Mouse (Mus musculus) MEL (cell line): Measurements from ENCODE around the gene Tmem132b. TPM values are rescaled to one million over a fixed set of nuclear protein-coding genes. Genes with fewer than 3 reads are reported as not detected.
A peak's percentile ranks its signal among the peaks of the same experiment; 100 is the strongest.

Experiments used
- DNase-seq: peaks from one replicate; pipeline ENCODE4 v3.0.0; 2011; ENCODE audit warnings: low read depth, low spot score
- H3K27ac ChIP-seq: 2 replicates; pipeline ENCODE4 v1.5.1; 2012; ENCODE audit warnings: low read depth, mild to moderate bottlenecking, control low read depth, low read length, moderate library complexity; ENCODE audit not compliant: control insufficient read depth
- H3K27me3 ChIP-seq, 2 experiments: fragments of 150-350 bp in 1 of 2; sonication (generic) in 1 of 2; 2 replicates each; pipeline ENCODE4 v1.6.1; 2012; ENCODE audit warnings: low read length in 2 of 2, mild to moderate bottlenecking in 2 of 2, improper control_type of control experiment in 1 of 2, moderate library complexity in 1 of 2; ENCODE audit not compliant: insufficient read depth in 2 of 2, control insufficient read depth in 1 of 2
- H3K36me3 ChIP-seq, 2 experiments: 2 replicates each; pipeline ENCODE4 v1.6.1; 2012 to 2014; ENCODE audit warnings: low read length in 2 of 2, improper control_type of control experiment in 1 of 2, inconsistent platforms in 1 of 2, mild to moderate bottlenecking in 1 of 2; ENCODE audit not compliant: insufficient read depth in 2 of 2, control insufficient read depth in 1 of 2
- H3K4me1 ChIP-seq, 2 experiments: fragments of 150-350 bp in 1 of 2; sonication (generic) in 1 of 2; 2 replicates each; pipeline ENCODE4 v1.6.1; 2012; ENCODE audit warnings: low read length in 2 of 2, improper control_type of control experiment in 1 of 2, mild to moderate bottlenecking in 1 of 2; ENCODE audit not compliant: insufficient read depth in 2 of 2, control insufficient read depth in 1 of 2
- H3K4me3 ChIP-seq, 2 experiments: fragments of 150-350 bp in 1 of 2; sonication (generic) in 1 of 2; 2 replicates each; pipeline ENCODE4 v1.5.1; 2012; ENCODE audit warnings: low read depth in 2 of 2, low read length in 2 of 2, mild to moderate bottlenecking in 2 of 2, moderate library complexity in 2 of 2, control low read depth in 1 of 2, improper control_type of control experiment in 1 of 2; ENCODE audit not compliant: control insufficient read depth in 1 of 2, insufficient read depth in 1 of 2
- H3K79me2 ChIP-seq: 2 replicates; pipeline ENCODE4 v1.6.1; 2012; ENCODE audit warnings: mild to moderate bottlenecking, low read length, moderate library complexity; ENCODE audit not compliant: control insufficient read depth, poor library complexity, insufficient read depth
- H3K9ac ChIP-seq: 2 replicates; pipeline ENCODE4 v1.6.1; 2012; ENCODE audit warnings: low read depth, mild to moderate bottlenecking, control low read depth, low read length, moderate library complexity; ENCODE audit not compliant: control insufficient read depth, poor library complexity, severe bottlenecking
- H3K9me3 ChIP-seq: fragments of 150-350 bp; sonication (generic); replicated peaks from 2 replicates; pipeline ENCODE4 v1.6.1; 2012; ENCODE audit warnings: mild to moderate bottlenecking, low read length, improper control_type of control experiment, moderate library complexity; ENCODE audit not compliant: insufficient read depth
- CHD1 ChIP-seq: IDR thresholded peaks from 2 replicates; pipeline ENCODE4 v1.6.1; 2012; ENCODE audit warnings: low read depth, mild to moderate bottlenecking, inconsistent platforms, low read length, improper control_type of control experiment
- CHD2 ChIP-seq: IDR thresholded peaks from 2 replicates; pipeline ENCODE4 v1.6.1; 2011; ENCODE audit warnings: low read length, improper control_type of control experiment
- CTCF ChIP-seq, 3 experiments: IDR thresholded peaks in 2 of 3; conservative IDR thresholded peaks in 1 of 3; 2 replicates each; pipeline ENCODE4 v1.5.1; 2011 to 2012; ENCODE audit warnings: low read length in 3 of 3, low read depth in 2 of 3, mild to moderate bottlenecking in 2 of 3, improper control_type of control experiment in 1 of 3, inconsistent platforms in 1 of 3, mixed read lengths in 1 of 3, moderate library complexity in 1 of 3; ENCODE audit not compliant: control insufficient read depth in 1 of 3, insufficient read depth in 1 of 3, poor library complexity in 1 of 3, severe bottlenecking in 1 of 3
- ELF1 ChIP-seq: IDR thresholded peaks from 2 replicates; pipeline ENCODE4 v1.6.1; 2014; ENCODE audit warnings: low read depth, mild to moderate bottlenecking, inconsistent platforms, low read length, improper control_type of control experiment, moderate library complexity
- EP300 ChIP-seq, 2 experiments: IDR thresholded peaks; 2 replicates each; pipeline ENCODE4 v1.6.1; 2011; ENCODE audit warnings: improper control_type of control experiment in 2 of 2, low read length in 2 of 2, low read depth in 1 of 2, mild to moderate bottlenecking in 1 of 2
- GABPA ChIP-seq: IDR thresholded peaks from 2 replicates; pipeline ENCODE4 v1.6.1; 2012; ENCODE audit warnings: low read depth, mild to moderate bottlenecking, inconsistent platforms, low read length, improper control_type of control experiment, moderate library complexity
- HCFC1 ChIP-seq: IDR thresholded peaks from 2 replicates; pipeline ENCODE4 v1.6.1; 2012; ENCODE audit warnings: low read depth, mild to moderate bottlenecking, inconsistent platforms, low read length, improper control_type of control experiment, moderate library complexity
- JUND ChIP-seq: IDR thresholded peaks from 2 replicates; pipeline ENCODE4 v1.6.1; 2011; ENCODE audit warnings: low read depth, mild to moderate bottlenecking, improper control_type of control experiment, low read length
- MAFK ChIP-seq: IDR thresholded peaks from 2 replicates; pipeline ENCODE4 v1.6.1; 2011; ENCODE audit warnings: low read depth, mild to moderate bottlenecking, low read length, improper control_type of control experiment, borderline replicate concordance
- MAX ChIP-seq: IDR thresholded peaks from 2 replicates; pipeline ENCODE4 v1.6.1; 2011; ENCODE audit warnings: low read length, improper control_type of control experiment
- MAZ ChIP-seq: IDR thresholded peaks from 2 replicates; pipeline ENCODE4 v1.6.1; 2012; ENCODE audit warnings: low read depth, mild to moderate bottlenecking, inconsistent platforms, low read length, improper control_type of control experiment
- MXI1 ChIP-seq: IDR thresholded peaks from 2 replicates; pipeline ENCODE4 v1.6.1; 2011; ENCODE audit warnings: mild to moderate bottlenecking, low read depth, low read length, improper control_type of control experiment
- MYC ChIP-seq: IDR thresholded peaks from 2 replicates; pipeline ENCODE4 v1.6.1; 2011; ENCODE audit warnings: low read depth, mild to moderate bottlenecking, low read length, improper control_type of control experiment, moderate library complexity
- NRF1 ChIP-seq: IDR thresholded peaks from 2 replicates; pipeline ENCODE4 v1.6.1; 2014; ENCODE audit warnings: low read depth, mild to moderate bottlenecking, inconsistent platforms, low read length, improper control_type of control experiment, moderate library complexity; ENCODE audit not compliant: poor library complexity, insufficient read depth, severe bottlenecking
- RAD21 ChIP-seq: IDR thresholded peaks from 2 replicates; pipeline ENCODE4 v1.6.1; 2011; ENCODE audit warnings: mild to moderate bottlenecking, low read depth, low read length, improper control_type of control experiment
- RCOR1 ChIP-seq: IDR thresholded peaks from 2 replicates; pipeline ENCODE4 v1.6.1; 2012; ENCODE audit warnings: low read depth, mild to moderate bottlenecking, inconsistent platforms, low read length, improper control_type of control experiment
- SIN3A ChIP-seq: IDR thresholded peaks from 2 replicates; pipeline ENCODE4 v1.6.1; 2012; ENCODE audit warnings: low read length, improper control_type of control experiment, inconsistent platforms
- SMC3 ChIP-seq: IDR thresholded peaks from 2 replicates; pipeline ENCODE4 v1.6.1; 2011; ENCODE audit warnings: low read depth, low read length, improper control_type of control experiment
- TAL1 ChIP-seq: IDR thresholded peaks from 2 replicates; pipeline ENCODE4 v1.6.1; 2012; ENCODE audit warnings: mild to moderate bottlenecking, inconsistent platforms, low read length, moderate library complexity, mixed read lengths
- TBP ChIP-seq: IDR thresholded peaks from 2 replicates; pipeline ENCODE4 v1.8.0; 2011; ENCODE audit warnings: low read depth, low read length, improper control_type of control experiment
- TCF12 ChIP-seq: IDR thresholded peaks from 2 replicates; pipeline ENCODE4 v1.6.1; 2014; ENCODE audit warnings: low read depth, mild to moderate bottlenecking, inconsistent platforms, low read length, improper control_type of control experiment, moderate library complexity
- UBTF ChIP-seq: IDR thresholded peaks from 2 replicates; pipeline ENCODE4 v1.6.1; 2012; ENCODE audit warnings: low read depth, mild to moderate bottlenecking, inconsistent platforms, low read length, improper control_type of control experiment, moderate library complexity, borderline replicate concordance; ENCODE audit not compliant: insufficient read depth
- USF2 ChIP-seq, 2 experiments: IDR thresholded peaks; 2 replicates each; pipeline ENCODE4 v1.6.1; 2011 to 2012; ENCODE audit warnings: improper control_type of control experiment in 2 of 2, low read length in 2 of 2, borderline replicate concordance in 1 of 2, inconsistent platforms in 1 of 2, low read depth in 1 of 2, mild to moderate bottlenecking in 1 of 2; ENCODE audit not compliant: insufficient read depth in 1 of 2
- ZMIZ1 ChIP-seq: IDR thresholded peaks from 2 replicates; pipeline ENCODE4 v1.6.1; 2012; ENCODE audit warnings: low read depth, mild to moderate bottlenecking, inconsistent platforms, low read length, improper control_type of control experiment, moderate library complexity
- polyA plus RNA-seq, 2 experiments: library from polyadenylated mRNA; stranded (reverse) in 1 of 2; unstranded in 1 of 2; fragments of >175 nt in 1 of 2; fragments of >200 nt in 1 of 2; gene quantifications; 2 replicates each; pipeline versions ENCODE4 v1.2.1 to v1.2.4; 2012; ENCODE audit warnings: low replicate concordance in 2 of 2, low read depth in 1 of 2; ENCODE audit not compliant: insufficient read length in 2 of 2, insufficient read depth in 1 of 2, missing spikeins in 1 of 2
- total RNA-seq: library from RNA; depleted of rRNA; stranded (reverse); fragments of 300-350 nt; gene quantifications from 2 replicates; pipeline ENCODE4 v1.2.3, GENCODE M21; 2012

Gene Tmem132b
- total and polyA plus RNA-seq, 3 experiments: not detected

DNA sequence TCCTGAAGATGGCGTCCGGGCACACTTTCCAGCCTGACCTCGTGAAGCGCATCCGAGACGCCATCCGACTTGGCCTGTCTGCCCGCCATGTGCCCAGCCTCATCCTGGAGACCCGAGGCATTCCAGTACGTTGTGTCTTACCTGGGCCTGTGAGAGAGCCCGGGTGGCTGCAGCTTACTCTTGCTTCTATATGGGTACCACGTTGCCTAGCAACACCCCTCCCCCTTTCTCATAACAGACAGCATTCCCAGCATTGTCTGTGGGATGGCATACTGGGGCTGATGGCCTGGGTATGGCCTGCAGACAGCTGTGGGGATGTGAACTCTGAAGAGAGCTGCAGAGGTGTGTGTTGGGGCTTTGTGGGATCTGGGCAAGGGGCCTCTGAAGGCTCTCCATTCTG lies 16.6 kb upstream of the Tmem132b start:
- Histone ChIP-seq H3K9ac (no peak overlapping the region), H3K27ac (no peak overlapping the region), H3K36me3 (no peaks in the 10 kb centered on the region), H3K27me3 (no peaks in the 10 kb centered on the region), H3K79me2 (no peaks in the 10 kb centered on the region), H3K4me3 (no peak overlapping the region), H3K4me1 (no peaks in the 10 kb centered on the region), H3K9me3 (no peaks in the 10 kb centered on the region)
- no peak for TF ChIP-seq UBTF
- no peak for TF ChIP-seq TBP
- no peak for TF ChIP-seq MXI1
- TF ChIP-seq MAZ: no peak
- TF ChIP-seq RCOR1: no peak
- TF ChIP-seq NRF1: no peak
- TF ChIP-seq TCF12: no peak
- no peak for TF ChIP-seq SIN3A
- TF ChIP-seq HCFC1: no peak
- TF ChIP-seq MYC: no peak
- TF ChIP-seq ELF1: no peak
- TF ChIP-seq JUND: no peak
- TF ChIP-seq CHD1: no peak
- no peak for TF ChIP-seq MAX
- no peak for TF ChIP-seq RAD21
- no peak for TF ChIP-seq USF2 (IDR thresholded peaks at IDR 0.05; ENCODE audit: borderline replicate concordance in 1 of 2, insufficient read depth in 1 of 2, low read depth in 1 of 2, low read length in 2 of 2)
- no peak for TF ChIP-seq GABPA
- DNase-seq: no peak

DNA sequence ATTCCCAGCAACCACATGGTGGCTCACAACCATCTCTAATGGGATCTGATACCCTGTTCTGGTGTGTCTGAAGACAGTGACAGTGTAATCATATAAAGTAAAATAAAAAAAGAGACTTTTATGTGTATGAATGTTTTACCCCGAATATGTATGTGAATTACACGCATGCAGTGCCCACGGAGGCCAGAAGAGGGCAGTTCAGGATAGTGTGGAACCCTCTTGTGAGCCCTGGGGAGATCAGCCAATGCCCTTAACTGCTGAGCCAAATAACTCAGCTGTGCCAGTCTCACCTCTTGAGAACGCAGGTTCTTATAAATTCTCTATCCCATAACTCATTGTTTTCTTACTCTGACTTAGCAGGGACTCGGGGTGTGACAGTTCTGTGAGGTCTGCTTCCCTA lies 12.9 kb upstream of the Tmem132b start:
- no peaks in the 10 kb centered on the region for H3K9me3 ChIP-seq
- no peak overlapping the region for H3K9ac ChIP-seq
- no peaks in the 10 kb centered on the region for H3K36me3 ChIP-seq
- TF ChIP-seq EP300 (IDR thresholded peaks at IDR 0.05; ENCODE audit: low read depth in 1 of 2, low read length in 2 of 2) (no peak), TAL1 (no peak), CHD2 (no peak), MAFK (no peak), CTCF (IDR thresholded peaks at IDR 0.05 in 2 of 3, conservative IDR thresholded peaks at IDR 0.05 in 1 of 3; ENCODE audit: control insufficient read depth in 1 of 3, insufficient read depth in 1 of 3, low read depth in 2 of 3, low read length in 3 of 3, poor library complexity in 1 of 3, severe bottlenecking in 1 of 3) (peak; percentile 52 to 67 (median 59)), NRF1 (no peak), SMC3 (peak; percentile 36), RAD21 (peak; percentile 30), ZMIZ1 (no peak), JUND (no peak)
- no peak overlapping the region for H3K4me3 ChIP-seq
- no peak overlapping the region for H3K27ac ChIP-seq
- no peaks in the 10 kb centered on the region for H3K27me3 ChIP-seq
- no peaks in the 10 kb centered on the region for H3K79me2 ChIP-seq
- peak; percentile 65 for DNase-seq
- no peaks in the 10 kb centered on the region for H3K4me1 ChIP-seq
